Mouse (Mus musculus): Measurements from ENCODE around the gene Mrtfb. TPM values are rescaled to one million over a fixed set of nuclear protein-coding genes. Genes with fewer than 3 reads are reported as not detected.

Mrtfb gene
- total RNA-seq, 2 experiments from 2014 or later, result 168 to 208 TPM

- DNase-seq (ENCODE audit: low spot score in 2 of 2), result no peak
- intact Hi-C loops (cut with DNase I), result no loop called here
Observed at GRCm38 (mm10) chr16:13425804-13426203, 169.5 kb downstream of the Mrtfb start.

GRCm38 (mm10) chr16:13426831-13427589, 170.7 kb downstream of the Mrtfb start:
- DNase-seq (ENCODE audit: low spot score in 2 of 2), result no peak
- intact Hi-C loops (cut with DNase I), result no loop called here

GRCm38 (mm10) chr16:13428077-13428476, 171.8 kb downstream of the Mrtfb start:
- no peak for DNase-seq (ENCODE audit: low spot score in 2 of 2)
- intact Hi-C loops (cut with DNase I), result no loop called here

- intact Hi-C loops (cut with DNase I), result no loop called here
- no peak for DNase-seq (ENCODE audit: low spot score in 2 of 2)
Observed at GRCm38 (mm10) chr16:13428806-13429205, 172.5 kb downstream of the Mrtfb start.

GRCm38 (mm10) chr16:13429921-13430606, 173.8 kb downstream of the Mrtfb start:
- DNase-seq (ENCODE audit: low spot score in 2 of 2), result no peak
- intact Hi-C loops (cut with DNase I), result no loop called here

- intact Hi-C loops (cut with DNase I), result no loop called here
- DNase-seq (ENCODE audit: low spot score in 2 of 2), result no peak
Observed at GRCm38 (mm10) chr16:13430940-13431339, 174.7 kb downstream of the Mrtfb start.

GRCm38 (mm10) chr16:13435627-13436026, 179.3 kb downstream of the Mrtfb start:
- intact Hi-C loops (cut with DNase I), result no loop called here
- DNase-seq (ENCODE audit: low spot score in 2 of 2), result no peak

GRCm38 (mm10) chr16:13437037-13437769, 180.9 kb downstream of the Mrtfb start:
- intact Hi-C loops (cut with DNase I), result no loop called here

GRCm38 (mm10) chr16:13437770-13438372, 181.6 kb downstream of the Mrtfb start:
- intact Hi-C loops (cut with DNase I), result no loop called here
- peak; percentile 58 to 60 for DNase-seq (ENCODE audit: low spot score in 2 of 2)

More at GRCm38 (mm10) chr16:13437037-13437769, 180.9 kb downstream of the Mrtfb start:
- peak; percentile 99 for DNase-seq (ENCODE audit: low spot score in 2 of 2)

GRCm38 (mm10) chr16:13440468-13440867, 184.2 kb downstream of the Mrtfb start:
- DNase-seq (ENCODE audit: low spot score in 2 of 2), result no peak
- intact Hi-C loops (cut with DNase I), result no loop called here

- no peak for DNase-seq (ENCODE audit: low spot score in 2 of 2)
- intact Hi-C loops (cut with DNase I), result no loop called here
Observed at GRCm38 (mm10) chr16:13443764-13444163, 187.5 kb downstream of the Mrtfb start.

- no peak for DNase-seq (ENCODE audit: low spot score in 2 of 2)
- intact Hi-C loops (cut with DNase I), result no loop called here
Observed at GRCm38 (mm10) chr16:13445461-13445860, 189.2 kb downstream of the Mrtfb start.

GRCm38 (mm10) chr16:13446488-13446887, 190.2 kb downstream of the Mrtfb start:
- DNase-seq (ENCODE audit: low spot score in 2 of 2), result peak in 1 of 2 experiments; percentile 24
- intact Hi-C loops (cut with DNase I), result loop anchor here (2.0 kb wide), 1 partner anchor 166 kb away; no protein-coding TSS in a partner anchor

- DNase-seq (ENCODE audit: low spot score in 2 of 2), result no peak
- intact Hi-C loops (cut with DNase I), result loop anchor here (2.0 kb wide), 1 partner anchor 166 kb away; no protein-coding TSS in a partner anchor
Observed at GRCm38 (mm10) chr16:13446971-13447283, 190.6 kb downstream of the Mrtfb start.

- intact Hi-C loops (cut with DNase I), result loop anchor here (2.0 kb wide), 1 partner anchor 165 kb away; no protein-coding TSS in a partner anchor
Observed at GRCm38 (mm10) chr16:13447284-13448050, 191.2 kb downstream of the Mrtfb start.

GRCm38 (mm10) chr16:13448051-13448705, 191.9 kb downstream of the Mrtfb start:
- intact Hi-C loops (cut with DNase I), result no loop called here
- DNase-seq (ENCODE audit: low spot score in 2 of 2), result peak in 1 of 2 experiments; percentile 32

More at GRCm38 (mm10) chr16:13447284-13448050, 191.2 kb downstream of the Mrtfb start:
- peak; percentile 70 to 71 for DNase-seq (ENCODE audit: low spot score in 2 of 2)

- intact Hi-C loops (cut with DNase I), result no loop called here
- no peak for DNase-seq (ENCODE audit: low spot score in 2 of 2)
Observed at GRCm38 (mm10) chr16:13448706-13449090, 192.4 kb downstream of the Mrtfb start.

- intact Hi-C loops (cut with DNase I), result no loop called here
Observed at GRCm38 (mm10) chr16:13449491-13449890, 193.2 kb downstream of the Mrtfb start.

GRCm38 (mm10) chr16:13450831-13451230, 194.6 kb downstream of the Mrtfb start:
- intact Hi-C loops (cut with DNase I), result no loop called here
- DNase-seq (ENCODE audit: low spot score in 2 of 2), result no peak

More at GRCm38 (mm10) chr16:13449491-13449890, 193.2 kb downstream of the Mrtfb start:
- DNase-seq (ENCODE audit: low spot score in 2 of 2), result no peak

All from left cerebral cortex, postnatal 36 days (tissue).